Mouse (Mus musculus) mesoderm, embryonic 11.5 days (tissue): ENCODE measurements at regions not wholly inside any gene's neighbourhood (a gene's known extent, or its start where the extent isn't known, plus 50 kb on each side); places are given as distances from the start of the nearest gene placed in this dataset.

ENCODE experiments used
- DNase-seq: peaks from one replicate; pipeline ENCODE4 v3.0.0-alpha.2; 2012; ENCODE audit warnings: low read depth, low spot score

GRCm38 (mm10) chr8:44094818-44095217 lies 385.0 kb upstream of the Adam34 start:
- no peak for DNase-seq

GRCm38 (mm10) chr8:44093491-44093890 lies 383.6 kb upstream of the Adam34 start:
- DNase-seq: no peak

- DNase-seq: no peak
Observed at GRCm38 (mm10) chr8:44082057-44082456, 372.2 kb upstream of the Adam34 start.

GRCm38 (mm10) chr8:44058846-44059245 lies 349.0 kb upstream of the Adam34 start:
- DNase-seq: no peak

GRCm38 (mm10) chr8:44042572-44043355 lies 332.9 kb upstream of the Adam34 start:
- no peak for DNase-seq

DNA sequence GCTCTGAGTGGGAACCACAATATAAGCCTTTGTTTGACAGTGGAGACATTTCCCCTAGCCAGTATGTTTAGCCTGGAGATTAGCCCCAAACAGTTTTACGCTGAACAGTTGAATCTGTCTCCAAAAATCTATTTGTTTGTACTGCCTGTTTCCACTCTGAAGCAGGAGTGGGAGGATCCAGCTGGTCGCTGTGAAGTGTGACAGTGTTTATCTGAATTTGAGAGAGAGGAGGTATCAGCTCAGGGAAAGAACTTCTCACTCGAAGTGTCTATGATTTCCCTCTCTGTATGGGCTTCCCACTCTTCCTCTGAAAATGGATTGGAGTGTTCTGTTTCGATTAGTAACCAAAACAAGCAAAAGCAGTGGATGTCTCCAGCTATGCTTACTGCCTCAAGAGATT lies 324.4 kb upstream of the Adam34 start:
- DNase-seq: no peak

- no peak for DNase-seq
Observed at GRCm38 (mm10) chr8:44031376-44031775, 321.5 kb upstream of the Adam34 start.

- no peak for DNase-seq
Observed at GRCm38 (mm10) chr8:44030972-44031371, 321.1 kb upstream of the Adam34 start.

- DNase-seq: no peak
Observed at GRCm38 (mm10) chr8:44027738-44028137, 317.9 kb upstream of the Adam34 start.

DNA sequence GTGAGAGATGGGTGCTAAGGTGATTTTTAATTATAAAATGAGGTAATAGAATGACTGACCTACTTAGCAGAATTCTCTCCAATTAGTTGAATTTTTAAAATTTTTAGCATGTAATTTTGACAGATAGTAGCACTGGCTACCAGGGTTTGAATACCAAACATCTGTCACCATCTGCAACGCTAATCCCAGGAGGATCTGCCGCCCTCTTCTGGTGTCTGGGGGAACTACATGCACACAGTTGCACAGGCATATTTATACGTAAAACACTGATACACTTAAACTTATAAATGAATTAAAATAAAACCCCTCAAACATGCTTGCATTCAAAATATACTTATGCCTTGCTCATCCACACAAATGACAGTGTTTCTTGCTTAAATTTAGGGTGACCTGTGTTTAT lies 316.1 kb upstream of the Adam34 start:
- DNase-seq: peak; percentile 61

DNA sequence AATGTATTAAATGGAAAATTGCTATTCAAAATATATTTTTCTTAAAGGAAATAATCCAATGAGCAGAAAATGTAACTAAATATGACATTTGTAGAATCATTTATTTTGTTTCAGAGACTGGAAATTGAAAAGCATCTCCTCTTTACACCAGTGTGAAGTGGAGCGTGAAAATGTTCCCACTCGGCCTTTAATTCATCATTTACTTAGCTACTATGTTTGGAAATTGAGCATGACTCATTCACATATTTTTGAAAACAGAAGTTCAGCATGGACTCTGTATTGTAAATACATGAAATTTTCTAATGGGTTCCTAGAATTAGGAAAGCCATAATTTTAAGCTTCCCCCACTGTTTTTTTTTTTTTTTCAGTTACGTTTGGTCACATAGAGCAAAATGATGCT lies 314.2 kb upstream of the Adam34 start:
- DNase-seq: no peak
